Mouse (Mus musculus) CH12.LX (cell line): ENCODE measurements at regions not wholly inside any gene's neighbourhood (a gene's known extent, or its start where the extent isn't known, plus 50 kb on each side); places are given as distances from the start of the nearest gene placed in this dataset.

Experiments
- DNase-seq: peaks from one replicate; pipeline ENCODE4 v3.0.0-alpha.2; 2013; ENCODE audit errors: extremely low read depth
- H3K27ac ChIP-seq: 2 replicates; pipeline ENCODE4 v1.5.1; 2012; ENCODE audit warnings: low read depth, mild to moderate bottlenecking, control low read depth, moderate library complexity; ENCODE audit not compliant: insufficient read depth
- H3K27me3 ChIP-seq: replicated peaks from 2 replicates; pipeline ENCODE3; 2012; ENCODE audit warnings: inconsistent platforms
- H3K36me3 ChIP-seq, 2 experiments: replicated peaks in 1 of 2; 2 replicates each; pipeline versions ENCODE3 to v1.6.1; 2012; ENCODE audit warnings: inconsistent platforms in 1 of 2, low read length in 1 of 2, mild to moderate bottlenecking in 1 of 2, mixed read lengths in 1 of 2, moderate library complexity in 1 of 2; ENCODE audit not compliant: control insufficient read depth in 1 of 2, insufficient read depth in 1 of 2
- H3K4me1 ChIP-seq, 2 experiments: 2 replicates each; pipeline ENCODE4 v1.6.1; 2012; ENCODE audit warnings: inconsistent platforms in 1 of 2, moderate library complexity in 1 of 2; ENCODE audit not compliant: insufficient read depth in 2 of 2, control insufficient read depth in 1 of 2
- H3K4me2 ChIP-seq: 2 replicates; pipeline ENCODE4 v1.6.1; 2012; ENCODE audit warnings: low read depth, mild to moderate bottlenecking, control low read depth; ENCODE audit not compliant: poor library complexity, insufficient read depth, severe bottlenecking
- H3K4me3 ChIP-seq, 3 experiments: fragments of 150-350 bp in 1 of 3; sonication (generic) in 1 of 3; replicated peaks in 1 of 3; 2 replicates each; pipeline versions ENCODE3 to v1.5.1; 2011 to 2012; ENCODE audit warnings: low read depth in 2 of 3, low read length in 2 of 3, mild to moderate bottlenecking in 2 of 3, moderate library complexity in 2 of 3, control low read depth in 1 of 3, improper control_type of control experiment in 1 of 3, inconsistent platforms in 1 of 3, mixed read lengths in 1 of 3; ENCODE audit not compliant: poor library complexity in 1 of 3
- H3K79me2 ChIP-seq: replicated peaks from 2 replicates; pipeline ENCODE4 v1.6.1; 2012; ENCODE audit warnings: mild to moderate bottlenecking, moderate library complexity; ENCODE audit not compliant: control insufficient read depth, poor library complexity, insufficient read depth, severe bottlenecking; ENCODE audit errors: extremely low read depth
- H3K9ac ChIP-seq: 2 replicates; pipeline ENCODE4 v1.6.1; 2012; ENCODE audit warnings: low read depth, mild to moderate bottlenecking, control low read depth, moderate library complexity; ENCODE audit not compliant: insufficient read depth
- H3K9me3 ChIP-seq: replicated peaks from 2 replicates; pipeline ENCODE3; 2012; ENCODE audit warnings: low read length, inconsistent platforms, mixed read lengths
- CHD2 ChIP-seq: IDR thresholded peaks from 2 replicates; pipeline ENCODE4 v1.6.1; 2011; ENCODE audit warnings: low read length, improper control_type of control experiment
- CTCF ChIP-seq, 2 experiments: IDR thresholded peaks in 1 of 2; conservative IDR thresholded peaks in 1 of 2; 2 replicates each; pipeline ENCODE4 v1.5.1; 2011 to 2012; ENCODE audit warnings: low read depth in 2 of 2, low read length in 2 of 2, improper control_type of control experiment in 1 of 2, inconsistent platforms in 1 of 2, mild to moderate bottlenecking in 1 of 2, moderate library complexity in 1 of 2
- ELF1 ChIP-seq: IDR thresholded peaks from 2 replicates; pipeline ENCODE4 v1.6.1; 2014; ENCODE audit warnings: low read depth, mild to moderate bottlenecking, inconsistent platforms, low read length, improper control_type of control experiment
- EP300 ChIP-seq: IDR thresholded peaks from 2 replicates; pipeline ENCODE4 v1.6.1; 2011; ENCODE audit warnings: low read length, improper control_type of control experiment
- IRF4 ChIP-seq: IDR thresholded peaks from 2 replicates; pipeline ENCODE4 v1.6.1; 2014; ENCODE audit warnings: low read depth, mild to moderate bottlenecking, inconsistent platforms, low read length, improper control_type of control experiment
- JUN ChIP-seq: IDR thresholded peaks from 2 replicates; pipeline ENCODE4 v1.6.1; 2011; ENCODE audit warnings: low read depth, mild to moderate bottlenecking, low read length, improper control_type of control experiment, moderate library complexity; ENCODE audit not compliant: insufficient read depth
- JUND ChIP-seq: conservative IDR thresholded peaks from 2 replicates; pipeline ENCODE4 v1.6.1; 2011; ENCODE audit warnings: low read depth, low read length, improper control_type of control experiment
- KAT2A ChIP-seq: IDR thresholded peaks from 2 replicates; pipeline ENCODE4 v1.6.1; 2012; ENCODE audit warnings: low read length, improper control_type of control experiment, inconsistent platforms; ENCODE audit not compliant: insufficient replicate concordance
- MAFK ChIP-seq: IDR thresholded peaks from 2 replicates; pipeline ENCODE4 v1.6.1; 2011; ENCODE audit warnings: low read length, improper control_type of control experiment; ENCODE audit not compliant: insufficient replicate concordance
- MAX ChIP-seq: IDR thresholded peaks from 2 replicates; pipeline ENCODE4 v1.6.1; 2011; ENCODE audit warnings: low read length, improper control_type of control experiment
- MXI1 ChIP-seq: IDR thresholded peaks from 2 replicates; pipeline ENCODE4 v1.6.1; 2011; ENCODE audit warnings: mild to moderate bottlenecking, low read depth, low read length, improper control_type of control experiment
- MYC ChIP-seq: IDR thresholded peaks from 2 replicates; pipeline ENCODE4 v1.6.1; 2011; ENCODE audit warnings: low read depth, mild to moderate bottlenecking, improper control_type of control experiment, low read length
- NRF1 ChIP-seq: IDR thresholded peaks from 2 replicates; pipeline ENCODE4 v1.6.1; 2014; ENCODE audit warnings: low read depth, mild to moderate bottlenecking, inconsistent platforms, low read length, improper control_type of control experiment, moderate library complexity
- POLR2A ChIP-seq: IDR thresholded peaks from 2 replicates; pipeline ENCODE4 v1.6.1; 2011; ENCODE audit warnings: low read depth, mild to moderate bottlenecking, improper control_type of control experiment, low read length
- POLR2AphosphoS2 ChIP-seq: IDR thresholded peaks from 2 replicates; pipeline ENCODE4 v1.6.1; 2011; ENCODE audit warnings: low read depth, low read length, improper control_type of control experiment
- RAD21 ChIP-seq: IDR thresholded peaks from 2 replicates; pipeline ENCODE4 v1.6.1; 2011; ENCODE audit warnings: low read depth, mild to moderate bottlenecking, low read length, improper control_type of control experiment, moderate library complexity
- SMC3 ChIP-seq: IDR thresholded peaks from 2 replicates; pipeline ENCODE4 v1.6.1; 2011; ENCODE audit warnings: low read depth, low read length, improper control_type of control experiment
- TBP ChIP-seq: conservative IDR thresholded peaks from 2 replicates; pipeline ENCODE4 v1.6.1; 2011; ENCODE audit warnings: low read depth, low read length, improper control_type of control experiment
- TCF12 ChIP-seq: IDR thresholded peaks from 2 replicates; pipeline ENCODE4 v1.6.1; 2014; ENCODE audit warnings: low read depth, mild to moderate bottlenecking, inconsistent platforms, low read length, improper control_type of control experiment
- UBTF ChIP-seq: IDR thresholded peaks from 2 replicates; pipeline ENCODE4 v1.6.1; 2012; ENCODE audit warnings: low read depth, mild to moderate bottlenecking, inconsistent platforms, low read length, improper control_type of control experiment, moderate library complexity
- USF1 ChIP-seq: IDR thresholded peaks from 2 replicates; pipeline ENCODE4 v1.6.1; 2014; ENCODE audit warnings: low read depth, mild to moderate bottlenecking, inconsistent platforms, low read length, improper control_type of control experiment
- USF2 ChIP-seq: conservative IDR thresholded peaks from 2 replicates; pipeline ENCODE4 v1.6.1; 2011; ENCODE audit warnings: low read depth, low read length, improper control_type of control experiment
- ZC3H11A ChIP-seq: IDR thresholded peaks from 2 replicates; pipeline ENCODE4 v1.6.1; 2012; ENCODE audit warnings: low read depth, mild to moderate bottlenecking, inconsistent platforms, low read length, improper control_type of control experiment
- ZKSCAN1 ChIP-seq: IDR thresholded peaks from 2 replicates; pipeline ENCODE4 v1.6.1; 2012; ENCODE audit warnings: low read depth, inconsistent platforms, low read length, improper control_type of control experiment, borderline replicate concordance
- ZMIZ1 ChIP-seq: IDR thresholded peaks from 2 replicates; pipeline ENCODE4 v1.6.1; 2012; ENCODE audit warnings: low read depth, mild to moderate bottlenecking, inconsistent platforms, low read length, improper control_type of control experiment
- ZNF384 ChIP-seq: IDR thresholded peaks from 2 replicates; pipeline ENCODE4 v1.6.1; 2012; ENCODE audit warnings: low read depth, low read length, improper control_type of control experiment, inconsistent platforms
- dilution Hi-C: fragments of 300-500 bp; cut with MboI; formaldehyde crosslinking; loops from 2 replicates; pipeline ENCODE4 v1.14.3; 2020; ENCODE audit warnings: low sequenced_read_pairs; ENCODE audit not compliant: extremely low pct_unique_long_range_greater_than_20kb, extremely low pct_ligation_motif_present
- in situ Hi-C: fragments of 300-500 bp; cut with MboI; formaldehyde crosslinking; loops from 3 replicates; pipeline ENCODE4 v1.14.3; 2019; ENCODE audit warnings: low sequenced_read_pairs, low pct_ligation_motif_present, low pct_unique_long_range_greater_than_20kb, mixed read lengths

DNA sequence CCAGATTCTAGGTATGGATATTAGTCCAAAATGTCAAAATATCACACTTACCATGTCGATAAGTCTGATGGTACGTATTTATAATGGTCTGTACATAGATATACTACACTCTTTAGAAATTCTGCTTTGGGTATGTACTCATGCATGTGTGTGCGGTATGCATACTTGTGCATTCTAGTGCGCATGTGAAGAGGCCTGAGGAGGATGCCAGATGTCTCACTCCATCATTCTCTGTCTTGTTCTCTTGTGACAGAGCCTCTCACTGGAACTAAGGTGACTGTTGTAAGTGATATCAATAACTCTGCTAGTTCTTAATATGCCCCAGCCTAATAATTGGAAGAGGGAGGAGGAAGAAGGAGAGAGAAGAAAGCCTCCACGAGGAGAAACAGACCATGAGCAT, 52.5 kb upstream of the Pkn2 start:
- H3K9ac ChIP-seq, result no peak overlapping the region
- dilution Hi-C loops, result no loop called here
- no peaks in the 10 kb centered on the region for H3K36me3 ChIP-seq
- DNase-seq, result no peak
- H3K4me1 ChIP-seq, result no peaks in the 10 kb centered on the region
- H3K27ac ChIP-seq, result no peak overlapping the region
- H3K79me2 ChIP-seq, result no peaks in the 10 kb centered on the region
- no peaks in the 10 kb centered on the region for H3K9me3 ChIP-seq
- no peaks in the 10 kb centered on the region for H3K27me3 ChIP-seq
- TF ChIP-seq ZKSCAN1 (no peak), MAFK (no peak), MXI1 (no peak), USF1 (no peak), CHD2 (no peak), CTCF (conservative IDR thresholded peaks at IDR 0.05 in 1 of 2, IDR thresholded peaks at IDR 0.05 in 1 of 2; ENCODE audit: low read depth in 2 of 2, low read length in 2 of 2) (no peak), UBTF (no peak), ELF1 (no peak), ZMIZ1 (no peak), USF2 (no peak), KAT2A (no peak), POLR2AphosphoS2 (no peak), ZC3H11A (no peak), POLR2A (no peak), RAD21 (no peak), TBP (no peak), IRF4 (no peak)
- H3K4me2 ChIP-seq, result no peak overlapping the region
- H3K4me3 ChIP-seq, result no peak overlapping the region
- in situ Hi-C loops, result no loop called here

DNA sequence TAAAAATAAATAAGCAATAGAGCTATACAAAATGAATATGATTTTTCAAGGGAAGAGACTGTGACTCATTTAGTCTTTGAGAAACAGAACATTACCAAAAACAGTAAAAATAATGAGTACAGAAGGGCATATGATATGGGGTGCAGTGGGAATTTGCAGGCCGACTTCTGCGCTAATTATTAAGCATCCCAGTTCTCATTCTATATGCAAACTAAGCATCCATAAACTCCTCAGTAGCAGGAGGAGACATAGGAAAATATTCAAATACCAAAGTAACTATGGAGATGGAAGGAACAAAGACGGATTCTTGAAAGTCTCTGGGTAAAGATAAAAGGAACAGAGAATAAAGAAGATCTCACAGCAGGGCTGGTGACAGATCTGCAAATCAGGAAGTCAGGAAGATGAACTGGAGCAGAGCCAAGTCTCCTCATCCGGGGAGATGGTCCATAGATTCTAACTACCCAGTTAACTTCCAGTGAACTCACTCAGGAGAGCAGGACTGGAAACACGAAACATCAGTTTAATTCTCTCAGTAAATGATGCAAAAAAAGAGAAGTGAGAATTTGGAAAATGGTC, 52.0 kb upstream of the Pkn2 start:
- Histone ChIP-seq H3K27ac (no peak overlapping the region), H3K9ac (no peak overlapping the region), H3K4me1 (no peaks in the 10 kb centered on the region), H3K79me2 (no peaks in the 10 kb centered on the region), H3K4me2 (no peak overlapping the region), H3K4me3 (no peak overlapping the region), H3K27me3 (no peaks in the 10 kb centered on the region), H3K9me3 (no peaks in the 10 kb centered on the region), H3K36me3 (no peaks in the 10 kb centered on the region)
- dilution Hi-C loops (no loop called here), in situ Hi-C loops (no loop called here)
- no peak for TF ChIP-seq POLR2AphosphoS2
- TF ChIP-seq JUN, result no peak
- TF ChIP-seq TBP, result no peak
- TF ChIP-seq JUND, result no peak
- TF ChIP-seq ZNF384, result no peak
- TF ChIP-seq EP300, result no peak
- TF ChIP-seq SMC3, result no peak
- TF ChIP-seq CHD2, result no peak
- TF ChIP-seq MXI1, result no peak
- no peak for TF ChIP-seq TCF12
- TF ChIP-seq ZMIZ1, result no peak
- TF ChIP-seq POLR2A, result no peak
- no peak for TF ChIP-seq NRF1
- no peak for TF ChIP-seq MYC
- TF ChIP-seq MAX, result no peak
- DNase-seq, result no peak
